14 mouse cellular contexts compared by ENCODE assay signal in genomic region chrX:161780321-161781034, GRCm38 (mm10).
DNase-seq lines count a peak whose midpoint lies in the region; ATAC-seq lines count a peak whose summit lies in the region.
"Had no signal": no experiment of that assay in that cellular context is flagged by ENCODE, and none has a peak within 500 bp of the region (broad histone marks: within the 10 kb centered on the region; RNA-seq: fewer than 3 reads in every experiment).

No protein-coding gene starts in this region.

- H3K4me2 ChIP-seq in midbrain, embryonic 11.5 days, result no peak overlapping the region
- no peak overlapping the region for H3K4me2 ChIP-seq in midbrain, embryonic 15.5 days
- H3K4me2 ChIP-seq in forebrain, embryonic 14.5 days (ENCODE audit: low read length), result no peak overlapping the region
- H3K4me2 ChIP-seq: embryonic facial prominence, embryonic 13.5 days had no signal

- H3K9me3 ChIP-seq in midbrain, embryonic 11.5 days (ENCODE audit: control insufficient read depth, low read length), result no peaks in the 10 kb centered on the region
- H3K9me3 ChIP-seq in midbrain, embryonic 15.5 days, result no peaks in the 10 kb centered on the region
- no peaks in the 10 kb centered on the region for H3K9me3 ChIP-seq in forebrain, embryonic 14.5 days (replicated peaks; ENCODE audit: control insufficient read depth, low read length)
- H3K9me3 ChIP-seq: embryonic facial prominence, embryonic 13.5 days had no signal

- H3K27me3 ChIP-seq in midbrain, embryonic 11.5 days (ENCODE audit: control insufficient read depth, insufficient read depth, low read length), result peaks cover 22% of the 10 kb centered on the region; the same call in 1 of the 2 replicates
- H3K27me3 ChIP-seq in midbrain, embryonic 15.5 days (replicated peaks), result peaks cover 8% of the 10 kb centered on the region
- no peaks in the 10 kb centered on the region for H3K27me3 ChIP-seq in forebrain, embryonic 14.5 days (replicated peaks; ENCODE audit: control insufficient read depth, insufficient read depth, low read length)

- WGBS in midbrain, embryonic 11.5 days, result 85% methylated on average over 6 of the region's 6 CpGs
- 80% methylated on average over 6 of the region's 6 CpGs for WGBS in midbrain, embryonic 15.5 days
- WGBS in forebrain, embryonic 14.5 days, result 63% methylated on average over 6 of the region's 6 CpGs

- H3K36me3 ChIP-seq in midbrain, embryonic 11.5 days (ENCODE audit: control insufficient read depth, insufficient read depth, low read length), result no peaks in the 10 kb centered on the region
- no peaks in the 10 kb centered on the region for H3K36me3 ChIP-seq in midbrain, embryonic 15.5 days (replicated peaks)
- no peaks in the 10 kb centered on the region for H3K36me3 ChIP-seq in forebrain, embryonic 14.5 days (ENCODE audit: control insufficient read depth, insufficient read depth, low read length)
- H3K36me3 ChIP-seq: embryonic facial prominence, embryonic 13.5 days had no signal

- no peak overlapping the region for H3K9ac ChIP-seq in midbrain, embryonic 11.5 days (ENCODE audit: low read length)
- no peak overlapping the region for H3K9ac ChIP-seq in midbrain, embryonic 15.5 days
- H3K9ac ChIP-seq in forebrain, embryonic 14.5 days (ENCODE audit: low read length), result no peak overlapping the region
- H3K9ac ChIP-seq: embryonic facial prominence, embryonic 13.5 days had no signal

- no peak overlapping the region for H3K4me3 ChIP-seq in midbrain, embryonic 11.5 days (ENCODE audit: low read depth, low read length)
- H3K4me3 ChIP-seq in midbrain, embryonic 15.5 days, result no peak overlapping the region
- no peak overlapping the region for H3K4me3 ChIP-seq in forebrain, embryonic 14.5 days (ENCODE audit: low read depth, low read length)
- H3K4me3 ChIP-seq: embryonic facial prominence, embryonic 13.5 days had no signal

- ATAC-seq in midbrain, embryonic 11.5 days (ENCODE audit: low FRiP score), result peak; percentile 57; the same call in 1 of the 2 replicates
- ATAC-seq in midbrain, embryonic 15.5 days (replicated peaks), result no peak
- peak; percentile 81 for ATAC-seq in forebrain, embryonic 14.5 days
- ATAC-seq: activated CD4-positive, CD25-positive, alpha-beta regulatory T cell, adult 4 months had no signal

- peaks cover 3% of the 10 kb centered on the region; the same call in 1 of the 2 replicates for H3K4me1 ChIP-seq in midbrain, embryonic 11.5 days (ENCODE audit: control insufficient read depth, insufficient read depth, low read length)
- H3K4me1 ChIP-seq in midbrain, embryonic 15.5 days, result peaks cover 2% of the 10 kb centered on the region; the same call in 1 of the 2 replicates
- H3K4me1 ChIP-seq in forebrain, embryonic 14.5 days (ENCODE audit: control insufficient read depth, insufficient read depth, low read length), result peaks cover 4% of the 10 kb centered on the region; the same call in 1 of the 2 replicates
- H3K4me1 ChIP-seq: embryonic facial prominence, embryonic 13.5 days had no signal

- no peak overlapping the region for H3K27ac ChIP-seq in midbrain, embryonic 11.5 days (ENCODE audit: low read depth, low read length)
- no peak overlapping the region for H3K27ac ChIP-seq in midbrain, embryonic 15.5 days
- no peak overlapping the region; the same call in 1 of the 2 replicates for H3K27ac ChIP-seq in forebrain, embryonic 14.5 days (ENCODE audit: low read depth, low read length)
- H3K27ac ChIP-seq: embryonic facial prominence, embryonic 13.5 days; kidney, postnatal 0 days had no signal

- no peak for DNase-seq in midbrain, embryonic 11.5 days (ENCODE audit: low spot score, missing footprints)
- peak; percentile 47 for DNase-seq in forebrain, embryonic 14.5 days (ENCODE audit: low spot score)
- peak; percentile 41 to 60 for DNase-seq in left cerebral cortex, adult 9 months (ENCODE audit: low spot score in 2 of 2)
- peak; percentile 4 for DNase-seq in right cerebral cortex, postnatal 4 days
- DNase-seq in lung, postnatal 14 days, result no peak
- no peak for DNase-seq in adrenal gland, adult (ENCODE audit: inconsistent age in 2 of 2, low spot score in 1 of 2)
- DNase-seq: gastrocnemius, postnatal 14 days; heart, postnatal 10 days; lung, postnatal 4 days; thymus, postnatal 36 days had no signal

Comparison
In these comparisons a context has a peak if more than half of its experiments do, and no peak if none do; other contexts are left out.
1. DNase-seq: peak in forebrain, embryonic 14.5 days (single experiment), left cerebral cortex, adult 9 months (2 of 2) and right cerebral cortex, postnatal 4 days (single experiment); none in midbrain, embryonic 11.5 days (single experiment), lung, postnatal 14 days (single experiment) and adrenal gland, adult (0 of 2).